Mouse (Mus musculus): ENCODE measurements at regions not wholly inside any gene's neighbourhood (a gene's known extent, or its start where the extent isn't known, plus 50 kb on each side); places are given as distances from the start of the nearest gene placed in this dataset.
"Not testable (repeated sequence)": the region's sequence is repeated elsewhere in the genome, so short reads cannot be mapped to it uniquely, and the experiment has no call there.

- no peak for DNase-seq
These were observed 155.6 kb upstream of the Ipo5 start for GRCm38 (mm10) chr14:120755389-120755788.

GRCm38 (mm10) chr14:120758200-120758830 is 152.7 kb upstream of the Ipo5 start:
- no peak for DNase-seq

GRCm38 (mm10) chr14:120762168-120762567 is 148.9 kb upstream of the Ipo5 start:
- DNase-seq = peak; percentile 74

- peak; percentile 35 for DNase-seq
These were observed 148.3 kb upstream of the Ipo5 start for GRCm38 (mm10) chr14:120762733-120763132.

- DNase-seq = no peak
These were observed 147.2 kb upstream of the Ipo5 start for GRCm38 (mm10) chr14:120763796-120764195.

- DNase-seq = no peak
These were observed 146.6 kb upstream of the Ipo5 start for GRCm38 (mm10) chr14:120764386-120764785.

- DNase-seq = no peak
These were observed 144.6 kb upstream of the Ipo5 start for GRCm38 (mm10) chr14:120766451-120766850.

- no peak for DNase-seq
These were observed 140.4 kb upstream of the Ipo5 start for GRCm38 (mm10) chr14:120770579-120770978.

GRCm38 (mm10) chr14:120773001-120773400 is 138.0 kb upstream of the Ipo5 start:
- DNase-seq = not testable (repeated sequence)

GRCm38 (mm10) chr14:120791828-120792554 is 119.0 kb upstream of the Ipo5 start:
- peak; percentile 39 for DNase-seq

- DNase-seq = no peak
These were observed 113.0 kb upstream of the Ipo5 start for GRCm38 (mm10) chr14:120797916-120798490.

GRCm38 (mm10) chr14:120803191-120803590 is 107.8 kb upstream of the Ipo5 start:
- no peak for DNase-seq

GRCm38 (mm10) chr14:120803739-120804138 is 107.3 kb upstream of the Ipo5 start:
- no peak for DNase-seq

- no peak for DNase-seq
These were observed 106.7 kb upstream of the Ipo5 start for GRCm38 (mm10) chr14:120804183-120804848.

GRCm38 (mm10) chr14:120805137-120805536 is 105.9 kb upstream of the Ipo5 start:
- DNase-seq = no peak

- DNase-seq = not testable (repeated sequence)
These were observed 105.0 kb upstream of the Ipo5 start for GRCm38 (mm10) chr14:120805816-120806552.

- no peak for DNase-seq
These were observed 104.5 kb upstream of the Ipo5 start for GRCm38 (mm10) chr14:120806553-120806893.

GRCm38 (mm10) chr14:120809321-120809720 is 101.7 kb upstream of the Ipo5 start:
- DNase-seq = no peak

- no peak for DNase-seq
These were observed 97.1 kb upstream of the Ipo5 start for GRCm38 (mm10) chr14:120813938-120814337.

GRCm38 (mm10) chr14:120815126-120815525 is 95.9 kb upstream of the Ipo5 start:
- DNase-seq = peak; percentile 50

- no peak for DNase-seq
These were observed 94.5 kb upstream of the Ipo5 start for GRCm38 (mm10) chr14:120816529-120816928.

- DNase-seq = no peak
These were observed 84.8 kb upstream of the Ipo5 start for GRCm38 (mm10) chr14:120826187-120826586.
